Mouse (Mus musculus) lung, adult 2 months (tissue): ENCODE measurements around the gene Dazap1. TPM values are rescaled to one million over a fixed set of nuclear protein-coding genes. Genes with fewer than 3 reads are reported as not detected.

Experiments used
- DNase-seq: peaks from one replicate; pipeline ENCODE4 v3.0.0; 2022
- H3K4me1 ChIP-seq: fragments of 200-500 bp; 2 replicates; pipeline ENCODE4 v1.6.1; 2011; ENCODE audit warnings: low read length; ENCODE audit not compliant: control insufficient read depth, insufficient read depth
- H3K4me3 ChIP-seq: fragments of 200-500 bp; replicated peaks from 2 replicates; pipeline ENCODE3; 2011; ENCODE audit warnings: low read depth, mild to moderate bottlenecking, control low read depth, low read length; ENCODE audit errors: extremely low read depth
- CTCF ChIP-seq: fragments of 200-500 bp; IDR thresholded peaks from 2 replicates; pipeline ENCODE4 v1.5.1; 2011; ENCODE audit warnings: mild to moderate bottlenecking, low read length, control low read depth; ENCODE audit not compliant: insufficient read depth
- POLR2A ChIP-seq: fragments of 200-500 bp; IDR thresholded peaks from 2 replicates; pipeline ENCODE4 v1.6.1; 2011; ENCODE audit warnings: low read depth, mild to moderate bottlenecking, control low read depth, low read length, borderline replicate concordance; ENCODE audit errors: extremely low read depth
- WGBS: fragments of 180-500 bp; shearing (Covaris S2); methylation state at CpG from one replicate; pipeline ENCODE4 v1.1.7; 2018; 5-methylcytosine and 5-hydroxymethylcytosine counted together
- polyA plus RNA-seq: library from polyadenylated mRNA; depleted of rRNA; stranded (reverse); fragments of >200 nt; gene quantifications from 2 replicates; pipeline ENCODE4 v1.2.3, GENCODE M21; 2012

Gene Dazap1
- polyA plus RNA-seq, 1 experiment = 65.9 TPM

GRCm38 (mm10) chr10:80317011-80317410 is 55.7 kb downstream of the Dazap1 start:
- no peak for TF ChIP-seq POLR2A
- no peak for TF ChIP-seq CTCF
- H3K4me3 ChIP-seq = no peak overlapping the region
- H3K4me1 ChIP-seq = peaks cover 7% of the 10 kb centered on the region
- no peak for DNase-seq
- 47% methylated on average over 10 of the region's 10 CpGs for WGBS

- TF ChIP-seq POLR2A = peak; percentile 84
- no peak for TF ChIP-seq CTCF
- Histone ChIP-seq H3K4me1 (peaks cover 10% of the 10 kb centered on the region), H3K4me3 (peak within 1 kb of the TSS; percentile 96)
- peak; percentile 93 for DNase-seq
- WGBS = under 1% methylated on average over 34 of the region's 34 CpGs
Observed at GRCm38 (mm10) chr10:80320340-80320760, 59.1 kb downstream of the Dazap1 start, which contains the start of gene 2310011J03Rik. Gene 2310011J03Rik, minus strand, starts transcription at chr10:80320537.

- TF ChIP-seq CTCF = no peak
- TF ChIP-seq POLR2A = no peak
- no peak for DNase-seq
- Histone ChIP-seq H3K4me1 (peaks cover 10% of the 10 kb centered on the region), H3K4me3 (no peak overlapping the region)
- WGBS = 70% methylated on average over 6 of the region's 6 CpGs
Observed at GRCm38 (mm10) chr10:80321014-80321669, 59.9 kb downstream of the Dazap1 start.

- WGBS = 93% methylated on average over 21 of the region's 21 CpGs
- peaks cover 10% of the 10 kb centered on the region for H3K4me1 ChIP-seq
- no peak overlapping the region for H3K4me3 ChIP-seq
- TF ChIP-seq CTCF = no peak
- DNase-seq = no peak
Observed at GRCm38 (mm10) chr10:80321670-80322581, 60.6 kb downstream of the Dazap1 start.

GRCm38 (mm10) chr10:80322811-80323211 is 61.5 kb downstream of the Dazap1 start:
- TF ChIP-seq CTCF = 0 out of 2 replicates have a peak, but pooled peaks have one; percentile 19
- no peak for TF ChIP-seq POLR2A
- H3K4me1 ChIP-seq = peaks cover 10% of the 10 kb centered on the region
- DNase-seq = peak; percentile 48
- 1% methylated on average over 28 of the region's 28 CpGs for WGBS
- H3K4me3 ChIP-seq = peak overlapping the region; percentile 66

- WGBS = under 1% methylated on average over 46 of the region's 46 CpGs
- peak overlapping the region; percentile 66 for H3K4me3 ChIP-seq
- DNase-seq = peak; percentile 83
- H3K4me1 ChIP-seq = peaks cover 10% of the 10 kb centered on the region
- 0 out of 2 replicates have a peak, but pooled peaks have one; percentile 25 for TF ChIP-seq POLR2A
- TF ChIP-seq CTCF = no peak
Observed at GRCm38 (mm10) chr10:80323261-80324119, 62.2 kb downstream of the Dazap1 start.

GRCm38 (mm10) chr10:80324120-80325037 is 63.1 kb downstream of the Dazap1 start:
- no peak for DNase-seq
- WGBS = 78% methylated on average over 17 of the region's 17 CpGs
- TF ChIP-seq POLR2A (no peak), CTCF (no peak)
- Histone ChIP-seq H3K4me1 (peaks cover 9% of the 10 kb centered on the region), H3K4me3 (no peak overlapping the region)

- Histone ChIP-seq H3K4me3 (no peak overlapping the region), H3K4me1 (peaks cover 5% of the 10 kb centered on the region)
- 85% methylated on average over 21 of the region's 21 CpGs for WGBS
- no peak for DNase-seq
- TF ChIP-seq POLR2A = no peak
- no peak for TF ChIP-seq CTCF
Observed at GRCm38 (mm10) chr10:80325045-80325444, 63.8 kb downstream of the Dazap1 start.
